Mouse (Mus musculus) liver, embryonic 11.5 days (tissue): Measurements from ENCODE around the gene Gpx4. TPM values are rescaled to one million over a fixed set of nuclear protein-coding genes. Genes with fewer than 3 reads are reported as not detected.

ENCODE experiments used
- ATAC-seq: fragments of 200-750 bp; cut with Nextera tagmentation; replicated peaks from 2 replicates; pipeline ENCODE4 v1.8.0; 2017; ENCODE audit warnings: moderate number of reproducible peaks, mild to moderate bottlenecking, moderate TSS enrichment, moderate library complexity; ENCODE audit not compliant: low FRiP score
- DNase-seq: peaks from one replicate; pipeline ENCODE4 v3.0.0-alpha.2; 2017; ENCODE audit warnings: low spot score
- H3K27ac ChIP-seq: fragments of 300-500 bp; sonication (generic); 2 replicates; pipeline ENCODE4 v1.5.1; 2014; ENCODE audit warnings: mild to moderate bottlenecking, low read depth, low read length, control low read depth
- H3K27me3 ChIP-seq: fragments of 300-500 bp; sonication (generic); replicated peaks from 2 replicates; pipeline ENCODE4 v1.6.1; 2014; ENCODE audit warnings: low read length, mixed read lengths; ENCODE audit not compliant: control insufficient read depth, insufficient read depth
- H3K36me3 ChIP-seq: fragments of 300-500 bp; sonication (generic); 2 replicates; pipeline ENCODE4 v1.6.1; 2014; ENCODE audit warnings: mild to moderate bottlenecking, low read length, moderate library complexity, mixed read lengths; ENCODE audit not compliant: control insufficient read depth, insufficient read depth
- H3K4me1 ChIP-seq: fragments of 300-500 bp; sonication (generic); replicated peaks from 2 replicates; pipeline ENCODE4 v1.6.1; 2014; ENCODE audit warnings: low read length, mixed read lengths; ENCODE audit not compliant: control insufficient read depth, insufficient read depth
- H3K4me2 ChIP-seq: fragments of 300-500 bp; sonication (generic); 2 replicates; pipeline ENCODE4 v1.6.1; 2014; ENCODE audit warnings: mild to moderate bottlenecking, control low read depth, moderate library complexity
- H3K4me3 ChIP-seq: fragments of 300-500 bp; sonication (generic); 2 replicates; pipeline ENCODE4 v1.5.1; 2014; ENCODE audit warnings: low read depth, low read length, control low read depth
- H3K9ac ChIP-seq: fragments of 300-500 bp; sonication (generic); 2 replicates; pipeline ENCODE4 v1.6.1; 2014; ENCODE audit warnings: low read depth, low read length, control low read depth
- H3K9me3 ChIP-seq: fragments of 300-500 bp; sonication (generic); 2 replicates; pipeline ENCODE4 v1.6.1; 2016; ENCODE audit warnings: low read length, inconsistent platforms, mixed read lengths; ENCODE audit not compliant: control insufficient read depth
- WGBS: fragments of 180-500 bp; shearing (Covaris S2); extraction: QIAGEN DNeasy Blood & Tissue Kit; methylation state at CpG from one replicate; pipeline ENCODE4 v1.1.7; 2014; 5-methylcytosine and 5-hydroxymethylcytosine counted together
- polyA plus RNA-seq: library from polyadenylated mRNA; unstranded; fragments of >200 nt; fragmentation: Nextera tagmentation; extraction: Ambion mirVana; gene quantifications from 2 replicates; pipeline ENCODE4 v1.2.1, GENCODE M21; 2014

Gpx4 gene
- polyA plus RNA-seq, 1 experiment from 2014 or later, result 762 TPM

- WGBS, result 46% methylated on average over 28 of the region's 28 CpGs
- no peak overlapping the region for H3K9ac ChIP-seq
- peaks cover 21% of the 10 kb centered on the region for H3K27me3 ChIP-seq
- H3K9me3 ChIP-seq, result peaks cover 11% of the 10 kb centered on the region; the same call in 1 of the 2 replicates
- peaks cover 28% of the 10 kb centered on the region for H3K4me1 ChIP-seq
- DNase-seq, result no peak
- no peak for ATAC-seq
- H3K4me2 ChIP-seq, result no peak overlapping the region
- no peak overlapping the region for H3K27ac ChIP-seq
- H3K4me3 ChIP-seq, result no peak overlapping the region
- H3K36me3 ChIP-seq, result peaks cover 19% of the 10 kb centered on the region
Observed at GRCm38 (mm10) chr10:80014484-80015290, 32.3 kb upstream of the Gpx4 start.

GRCm38 (mm10) chr10:80015583-80015982, 31.4 kb upstream of the Gpx4 start:
- H3K4me2 ChIP-seq, result no peak overlapping the region
- H3K9ac ChIP-seq, result no peak overlapping the region
- H3K27ac ChIP-seq, result 0 out of 2 replicates have a peak overlapping the region, but pooled peaks have one; percentile 79
- peaks cover 37% of the 10 kb centered on the region for H3K4me1 ChIP-seq
- H3K4me3 ChIP-seq, result no peak overlapping the region
- peaks cover 12% of the 10 kb centered on the region for H3K36me3 ChIP-seq
- ATAC-seq (no peak), DNase-seq (no peak)
- peaks cover 21% of the 10 kb centered on the region for H3K27me3 ChIP-seq
- WGBS, result 76% methylated on average over 10 of the region's 10 CpGs
- peaks cover 4% of the 10 kb centered on the region; the same call in 1 of the 2 replicates for H3K9me3 ChIP-seq

- H3K4me1 ChIP-seq, result peaks cover 39% of the 10 kb centered on the region
- peak within 1 kb of the TSS; percentile 69 for H3K9ac ChIP-seq
Observed at GRCm38 (mm10) chr10:80016511-80016910, 30.5 kb upstream of the Gpx4 start, which contains the start of gene Arhgap45. Arhgap45 (plus strand) TSS chr10:80016653.

GRCm38 (mm10) chr10:80016931-80017330, 30.0 kb upstream of the Gpx4 start:
- peak overlapping the region; percentile 84 for H3K4me2 ChIP-seq

More at GRCm38 (mm10) chr10:80016511-80016910, 30.5 kb upstream of the Gpx4 start, which contains the start of gene Arhgap45:
- no peak for DNase-seq
- peak within 1 kb of the TSS; percentile 84 for H3K4me2 ChIP-seq
- peak within 1 kb of the TSS; percentile 66 for H3K4me3 ChIP-seq
- H3K27me3 ChIP-seq, result peaks cover 21% of the 10 kb centered on the region
- WGBS, result 46% methylated on average over 11 of the region's 11 CpGs
- peak within 1 kb of the TSS; percentile 79 for H3K27ac ChIP-seq
- no peaks in the 10 kb centered on the region for H3K9me3 ChIP-seq
- ATAC-seq, result peak; percentile 79
- H3K36me3 ChIP-seq, result peaks cover 2% of the 10 kb centered on the region; the same call in 1 of the 2 replicates

GRCm38 (mm10) chr10:80017361-80017760, 29.6 kb upstream of the Gpx4 start:
- H3K9ac ChIP-seq, result peak overlapping the region; percentile 69

More at GRCm38 (mm10) chr10:80016931-80017330, 30.0 kb upstream of the Gpx4 start:
- WGBS, result 58% methylated on average over 10 of the region's 10 CpGs
- Histone ChIP-seq H3K4me1 (peaks cover 39% of the 10 kb centered on the region), H3K4me3 (peak overlapping the region; percentile 66), H3K9me3 (no peaks in the 10 kb centered on the region), H3K27ac (peak overlapping the region; percentile 79), H3K27me3 (peaks cover 21% of the 10 kb centered on the region), H3K36me3 (0 out of 2 replicates have a peak, but pooled peaks cover 3% of the 10 kb centered on the region), H3K9ac (peak overlapping the region; percentile 69)
- DNase-seq (no peak), ATAC-seq (peak; percentile 22; the same call in 1 of the 2 replicates)

GRCm38 (mm10) chr10:80017771-80018170, 29.2 kb upstream of the Gpx4 start:
- no peaks in the 10 kb centered on the region for H3K9me3 ChIP-seq
- H3K27me3 ChIP-seq, result peaks cover 21% of the 10 kb centered on the region
- ATAC-seq, result no peak
- peaks cover 9% of the 10 kb centered on the region; the same call in 1 of the 2 replicates for H3K36me3 ChIP-seq
- peak overlapping the region; percentile 84 for H3K4me2 ChIP-seq
- peak overlapping the region; percentile 63 for H3K9ac ChIP-seq
- H3K27ac ChIP-seq, result peak overlapping the region; percentile 90
- peaks cover 39% of the 10 kb centered on the region for H3K4me1 ChIP-seq
- peak overlapping the region; percentile 66 for H3K4me3 ChIP-seq
- DNase-seq, result no peak
- WGBS, result 52% methylated on average over 14 of the region's 14 CpGs

More at GRCm38 (mm10) chr10:80017361-80017760, 29.6 kb upstream of the Gpx4 start:
- DNase-seq (no peak), ATAC-seq (peak; percentile 56)
- WGBS, result 29% methylated on average over 3 of the region's 3 CpGs
- Histone ChIP-seq H3K27ac (peak overlapping the region; percentile 90), H3K27me3 (peaks cover 21% of the 10 kb centered on the region), H3K4me2 (peak overlapping the region; percentile 84), H3K4me1 (peaks cover 39% of the 10 kb centered on the region), H3K9me3 (no peaks in the 10 kb centered on the region), H3K4me3 (peak overlapping the region; percentile 66), H3K36me3 (peaks cover 7% of the 10 kb centered on the region; the same call in 1 of the 2 replicates)

- Histone ChIP-seq H3K4me1 (peaks cover 37% of the 10 kb centered on the region), H3K36me3 (peaks cover 9% of the 10 kb centered on the region; the same call in 1 of the 2 replicates), H3K27ac (peak overlapping the region; percentile 65), H3K4me2 (peak overlapping the region; percentile 67), H3K27me3 (peaks cover 14% of the 10 kb centered on the region), H3K9me3 (no peaks in the 10 kb centered on the region), H3K4me3 (peak overlapping the region; percentile 37), H3K9ac (peak overlapping the region; percentile 61)
- WGBS, result under 1% methylated on average over 15 of the region's 15 CpGs
- DNase-seq (peak; percentile 69), ATAC-seq (peak; percentile 68)
Observed at GRCm38 (mm10) chr10:80018739-80019297, 28.1 kb upstream of the Gpx4 start.

- peak overlapping the region; percentile 61 for H3K9ac ChIP-seq
- H3K36me3 ChIP-seq, result peaks cover 9% of the 10 kb centered on the region; the same call in 1 of the 2 replicates
- H3K27me3 ChIP-seq, result peaks cover 6% of the 10 kb centered on the region
- peak overlapping the region; percentile 65 for H3K27ac ChIP-seq
- DNase-seq (no peak), ATAC-seq (no peak; the same call in 1 of the 2 replicates)
- H3K4me3 ChIP-seq, result peak overlapping the region; percentile 37
- peak overlapping the region; percentile 67 for H3K4me2 ChIP-seq
- H3K9me3 ChIP-seq, result no peaks in the 10 kb centered on the region
- WGBS, result 28% methylated on average over 20 of the region's 20 CpGs
- peaks cover 45% of the 10 kb centered on the region for H3K4me1 ChIP-seq
Observed at GRCm38 (mm10) chr10:80019471-80020131, 27.4 kb upstream of the Gpx4 start.
